Mouse (Mus musculus) c-Kit-positive CD71-negative TER-119-negative erythroid progenitor cells, embryonic 14.5 days (primary cell): ENCODE data around the gene Jade2.

ENCODE experiments used
- DNase-seq: peaks from one replicate; pipeline ENCODE4 v3.0.0-alpha.2; 2013; ENCODE audit warnings: low read depth

Jade2 gene

GRCm38 (mm10) chr11:51785926-51786325 is 71.5 kb downstream of the Jade2 start:
- peak; percentile 51 for DNase-seq

DNA sequence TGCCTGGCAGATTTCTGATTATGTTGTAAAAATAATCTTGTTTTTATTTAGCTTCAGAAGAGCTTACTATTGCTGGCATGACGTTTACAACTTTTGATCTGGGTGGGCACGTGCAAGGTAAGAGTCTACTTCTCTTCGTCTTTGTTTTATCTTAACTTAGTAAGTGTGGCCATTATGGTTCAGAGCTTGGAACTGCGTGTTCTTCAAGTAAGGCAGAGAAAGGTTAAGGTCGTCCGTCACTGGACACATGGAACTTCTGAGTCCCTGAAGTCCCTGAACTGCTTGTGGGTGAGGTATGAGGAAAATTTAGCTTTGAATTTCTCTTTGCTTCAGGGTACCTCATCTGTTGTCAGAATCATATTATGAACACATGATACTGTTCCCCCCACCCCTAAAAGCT is 74.7 kb downstream of the Jade2 start:
- DNase-seq: no peak

GRCm38 (mm10) chr11:51780773-51781267 is 76.6 kb downstream of the Jade2 start:
- DNase-seq: no peak

GRCm38 (mm10) chr11:51777478-51777877 is 80.0 kb downstream of the Jade2 start:
- no peak for DNase-seq

DNA sequence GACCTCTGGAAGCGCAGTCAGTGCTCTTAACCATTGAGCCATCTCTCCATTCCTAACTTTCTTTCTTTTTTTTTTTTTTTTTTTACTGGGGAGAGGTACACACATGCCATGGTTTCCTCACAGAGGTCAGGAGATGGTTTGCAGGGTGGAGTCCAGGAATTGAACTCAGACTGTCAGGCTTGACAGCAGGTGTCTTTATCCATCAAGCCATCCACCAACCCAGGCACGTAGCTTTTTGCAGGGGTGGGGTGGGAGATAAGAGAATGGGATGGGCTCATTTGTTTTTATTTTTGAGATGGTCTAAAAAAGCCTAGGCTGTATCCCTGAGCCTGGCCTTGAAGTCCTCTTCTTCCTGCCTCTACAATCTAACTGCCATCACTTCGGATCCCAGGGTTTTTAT is 81.9 kb downstream of the Jade2 start:
- no peak for DNase-seq

GRCm38 (mm10) chr11:51768296-51768695 is 89.2 kb downstream of the Jade2 start:
- no peak for DNase-seq

- DNase-seq: no peak
These were observed 89.8 kb downstream of the Jade2 start for GRCm38 (mm10) chr11:51767579-51768220.

DNA sequence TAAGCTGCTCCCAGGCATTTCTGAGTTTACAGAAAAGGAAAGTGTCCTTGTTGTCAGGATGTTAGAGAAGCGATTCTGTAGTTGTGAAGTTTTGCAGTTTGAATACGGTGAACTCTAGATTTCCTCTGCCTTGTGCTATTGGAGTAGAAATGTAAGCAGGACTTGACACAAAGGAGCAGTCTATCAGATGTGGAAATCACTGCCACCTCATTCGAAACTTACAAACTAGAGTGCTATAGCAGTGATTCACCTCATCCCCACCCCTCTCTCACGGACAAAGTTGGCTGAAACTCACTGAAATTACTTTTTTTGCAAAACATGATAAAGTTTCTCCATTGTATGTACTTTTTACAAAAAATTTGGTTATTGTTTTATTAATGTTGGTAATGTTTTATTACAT is 92.6 kb downstream of the Jade2 start:
- no peak for DNase-seq

DNA sequence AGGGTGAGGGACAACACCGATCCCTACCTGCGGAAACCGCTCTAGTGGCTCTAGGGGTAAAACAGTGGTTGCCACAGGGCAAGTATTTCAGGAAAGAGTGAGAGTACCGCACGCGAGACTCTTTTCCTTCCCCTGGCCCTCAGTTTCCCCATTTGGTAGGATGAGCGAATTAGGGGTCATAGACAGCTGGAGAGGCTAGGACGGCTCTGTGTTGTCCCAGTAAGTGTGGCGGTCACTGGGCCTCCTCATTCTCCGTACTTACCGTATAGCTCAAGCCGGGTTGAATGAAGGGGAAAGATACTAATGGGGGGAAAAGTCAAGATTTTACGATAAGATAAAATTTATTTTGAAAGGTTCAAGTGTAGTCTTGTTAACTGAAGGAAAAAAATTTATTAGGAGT is 93.5 kb downstream of the Jade2 start:
- DNase-seq: no peak
